Mouse (Mus musculus): ENCODE measurements around the gene Sfta2.

GRCm38 (mm10) chr17:35578211-35578610 lies 23.1 kb upstream of the Sfta2 start:
- TF ChIP-seq CTCF (conservative IDR thresholded peaks at IDR 0.05; ENCODE audit: low read length) (peak; percentile 98), POU5F1 (IDR thresholded peaks at IDR 0.05; ENCODE audit: borderline replicate concordance, low read length) (no peak)

All from E14TG2a.4 (cell line).